Mouse (Mus musculus) intestine, embryonic 15.5 days (tissue): ENCODE results near the gene Tmem132d. TPM values are rescaled to one million over a fixed set of nuclear protein-coding genes. Genes with fewer than 3 reads are reported as not detected.

Experiments
- ATAC-seq: fragments of 200-750 bp; cut with Nextera tagmentation; 2 replicates; pipeline ENCODE4 v1.8.0; 2017; ENCODE audit warnings: moderate TSS enrichment, moderate library complexity
- H3K27ac ChIP-seq: fragments of 300-500 bp; sonication (generic); 2 replicates; pipeline ENCODE4 v1.5.1; 2015; ENCODE audit warnings: mild to moderate bottlenecking, inconsistent platforms
- H3K27me3 ChIP-seq: fragments of 300-500 bp; sonication (generic); replicated peaks from 2 replicates; pipeline ENCODE4 v1.6.1; 2015; ENCODE audit warnings: inconsistent platforms
- H3K36me3 ChIP-seq: fragments of 300-500 bp; sonication (generic); 2 replicates; pipeline ENCODE4 v1.6.1; 2015; ENCODE audit warnings: inconsistent platforms
- H3K4me1 ChIP-seq: fragments of 300-500 bp; sonication (generic); replicated peaks from 2 replicates; pipeline ENCODE4 v1.6.1; 2015; ENCODE audit warnings: inconsistent platforms
- H3K4me2 ChIP-seq: fragments of 300-500 bp; sonication (generic); replicated peaks from 2 replicates; pipeline ENCODE4 v1.6.1; 2015; ENCODE audit warnings: mild to moderate bottlenecking, inconsistent platforms
- H3K4me3 ChIP-seq: fragments of 300-500 bp; sonication (generic); replicated peaks from 2 replicates; pipeline ENCODE4 v1.5.1; 2015; ENCODE audit warnings: inconsistent platforms
- H3K9ac ChIP-seq: fragments of 300-500 bp; sonication (generic); 2 replicates; pipeline ENCODE4 v1.6.1; 2015; ENCODE audit warnings: inconsistent platforms
- H3K9me3 ChIP-seq: fragments of 300-500 bp; sonication (generic); 2 replicates; pipeline ENCODE4 v1.6.1; 2016; ENCODE audit warnings: inconsistent platforms
- WGBS: fragments of 180-500 bp; shearing (Covaris S2); methylation state at CpG from one replicate; pipeline ENCODE4 v1.1.7; 2015; 5-methylcytosine and 5-hydroxymethylcytosine counted together
- polyA plus RNA-seq: library from polyadenylated mRNA; unstranded; fragments of >200 nt; fragmentation: Nextera tagmentation; extraction: Ambion mirVana; gene quantifications from 2 replicates; pipeline ENCODE4 v1.2.1, GENCODE M21; 2015

The Tmem132d gene
- polyA plus RNA-seq, 1 experiment from 2014 or later, result 0.03 TPM

GRCm38 (mm10) chr5:128119171-128119570 lies 313.7 kb downstream of the Tmem132d start:
- no peak for ATAC-seq
- Histone ChIP-seq H3K9ac (no peak overlapping the region), H3K4me2 (no peak overlapping the region), H3K27me3 (no peaks in the 10 kb centered on the region), H3K9me3 (no peaks in the 10 kb centered on the region), H3K4me1 (no peaks in the 10 kb centered on the region), H3K36me3 (no peaks in the 10 kb centered on the region), H3K4me3 (no peak overlapping the region), H3K27ac (no peak overlapping the region)
- 54% methylated on average over 3 of the region's 3 CpGs for WGBS

DNA sequence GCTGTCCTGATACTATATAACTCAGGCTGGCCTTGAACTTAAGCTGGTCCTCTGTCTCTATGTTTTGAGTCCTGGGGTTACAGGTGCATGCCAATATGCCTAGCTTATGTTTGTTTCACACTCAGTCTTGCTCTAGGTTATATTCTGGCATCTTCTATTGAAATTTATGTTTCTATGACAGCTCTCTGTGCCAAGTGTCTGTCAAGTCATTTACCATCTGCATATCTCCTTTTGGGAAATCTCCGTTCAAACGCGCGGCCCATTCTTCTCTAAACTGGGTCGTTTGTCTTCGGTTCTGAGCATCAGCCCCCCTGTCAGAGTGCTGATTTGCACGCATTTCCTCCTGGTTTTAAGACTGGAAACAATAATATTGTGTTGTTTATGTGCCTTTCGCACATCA lies 319.8 kb downstream of the Tmem132d start:
- no peaks in the 10 kb centered on the region for H3K27me3 ChIP-seq
- H3K4me3 ChIP-seq, result no peak overlapping the region
- no peak overlapping the region for H3K9ac ChIP-seq
- ATAC-seq, result no peak
- H3K9me3 ChIP-seq, result no peaks in the 10 kb centered on the region
- H3K36me3 ChIP-seq, result no peaks in the 10 kb centered on the region
- 86% methylated on average over 8 of the region's 8 CpGs for WGBS
- no peak overlapping the region for H3K4me2 ChIP-seq
- no peaks in the 10 kb centered on the region for H3K4me1 ChIP-seq
- no peak overlapping the region for H3K27ac ChIP-seq

- no peak for ATAC-seq
- H3K4me2 ChIP-seq, result no peak overlapping the region
- H3K4me1 ChIP-seq, result no peaks in the 10 kb centered on the region
- H3K27me3 ChIP-seq, result no peaks in the 10 kb centered on the region
- no peak overlapping the region for H3K4me3 ChIP-seq
- H3K36me3 ChIP-seq, result no peaks in the 10 kb centered on the region
- H3K9ac ChIP-seq, result no peak overlapping the region
- no peak overlapping the region for H3K27ac ChIP-seq
- H3K9me3 ChIP-seq, result no peaks in the 10 kb centered on the region
- 93% methylated on average over 3 of the region's 3 CpGs for WGBS
These were observed 320.4 kb downstream of the Tmem132d start for GRCm38 (mm10) chr5:128112518-128112917.

GRCm38 (mm10) chr5:128111664-128112063 lies 321.2 kb downstream of the Tmem132d start:
- Histone ChIP-seq H3K27ac (no peak overlapping the region), H3K9ac (no peak overlapping the region), H3K4me1 (no peaks in the 10 kb centered on the region), H3K9me3 (no peaks in the 10 kb centered on the region), H3K27me3 (no peaks in the 10 kb centered on the region), H3K36me3 (no peaks in the 10 kb centered on the region), H3K4me3 (no peak overlapping the region), H3K4me2 (no peak overlapping the region)
- WGBS, result 75% methylated on average over 5 of the region's 5 CpGs
- no peak for ATAC-seq

- Histone ChIP-seq H3K27me3 (no peaks in the 10 kb centered on the region), H3K4me3 (no peak overlapping the region)
- WGBS, result 56% methylated on average over 8 of the region's 8 CpGs
These were observed 330.3 kb downstream of the Tmem132d start for GRCm38 (mm10) chr5:128102556-128102955.

DNA sequence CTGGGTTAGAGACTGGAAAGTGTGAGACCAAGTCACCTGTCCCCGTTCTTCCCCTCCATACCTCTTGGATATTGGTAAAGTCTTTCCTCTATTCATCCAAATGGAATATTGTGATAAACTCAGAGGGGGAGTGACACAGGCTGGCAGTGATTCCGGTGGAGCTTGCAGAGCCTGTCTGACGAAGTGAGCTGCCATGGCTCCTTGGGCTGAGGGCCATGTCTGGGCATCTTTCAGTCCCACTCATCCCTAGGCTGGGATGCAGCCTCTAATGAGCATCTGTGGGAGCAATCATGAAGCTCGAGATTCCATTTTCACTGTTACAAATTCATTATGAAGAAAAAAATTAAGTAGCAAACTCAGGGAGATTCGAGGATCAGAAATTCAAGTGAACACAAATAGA lies 332.5 kb downstream of the Tmem132d start:
- no peak for ATAC-seq
- WGBS, result 86% methylated on average over 5 of the region's 5 CpGs

More at GRCm38 (mm10) chr5:128102556-128102955, 330.3 kb downstream of the Tmem132d start:
- Histone ChIP-seq H3K27ac (no peak overlapping the region), H3K36me3 (no peaks in the 10 kb centered on the region), H3K4me2 (no peak overlapping the region), H3K9ac (no peak overlapping the region), H3K9me3 (no peaks in the 10 kb centered on the region), H3K4me1 (no peaks in the 10 kb centered on the region)
- ATAC-seq, result no peak

DNA sequence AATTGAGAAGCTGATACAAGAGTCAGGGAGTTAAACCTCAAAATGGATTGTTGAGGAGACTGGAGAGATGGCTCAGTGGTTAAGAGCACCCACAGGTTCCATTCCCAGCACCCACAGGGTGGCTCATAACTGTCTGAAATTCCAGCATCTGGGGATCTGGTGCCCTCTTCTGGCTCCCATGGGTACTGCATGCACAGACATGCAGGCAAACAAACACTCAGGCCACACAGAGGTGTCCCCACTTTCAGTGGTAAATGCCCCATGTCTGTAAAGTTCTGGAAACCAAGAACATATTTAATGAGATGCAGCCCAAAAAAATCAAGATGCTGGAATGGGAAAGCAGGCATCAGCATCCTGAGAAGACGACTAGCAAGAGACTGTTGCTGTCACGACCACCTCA lies 333.4 kb downstream of the Tmem132d start:
- ATAC-seq, result no peak
- H3K27me3 ChIP-seq, result no peaks in the 10 kb centered on the region
- H3K4me2 ChIP-seq, result no peak overlapping the region
- no peaks in the 10 kb centered on the region for H3K36me3 ChIP-seq
- no peak overlapping the region for H3K4me3 ChIP-seq
- H3K4me1 ChIP-seq, result no peaks in the 10 kb centered on the region
- no peaks in the 10 kb centered on the region for H3K9me3 ChIP-seq
- H3K9ac ChIP-seq, result no peak overlapping the region
- 86% methylated on average over 2 of the region's 2 CpGs for whole genome bisulfite sequencing
- no peak overlapping the region for H3K27ac ChIP-seq

More for the DNA sequence above, 332.5 kb downstream of the Tmem132d start:
- Histone ChIP-seq H3K9ac (no peak overlapping the region), H3K27me3 (no peaks in the 10 kb centered on the region), H3K9me3 (no peaks in the 10 kb centered on the region), H3K4me3 (no peak overlapping the region), H3K4me1 (no peaks in the 10 kb centered on the region), H3K36me3 (no peaks in the 10 kb centered on the region), H3K4me2 (no peak overlapping the region), H3K27ac (no peak overlapping the region)

DNA sequence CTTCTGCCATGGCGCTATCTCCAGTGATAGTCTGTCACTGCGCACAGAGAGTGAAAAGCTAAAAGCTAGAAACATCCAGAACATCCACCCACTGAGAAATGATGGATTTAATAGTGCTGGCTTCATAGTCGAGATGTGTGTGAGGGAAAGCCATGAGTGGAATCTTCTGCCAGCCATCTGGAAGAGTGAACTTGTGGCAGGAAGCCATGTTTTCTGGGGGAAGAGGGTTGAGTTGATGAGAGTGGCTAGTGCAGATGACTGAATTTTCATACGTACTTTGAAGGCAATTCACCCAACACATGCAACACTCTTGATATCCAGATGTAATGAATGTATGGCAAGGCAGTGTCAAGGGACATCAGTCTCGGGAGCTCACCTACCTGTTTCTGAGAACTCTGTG lies 342.3 kb downstream of the Tmem132d start:
- Histone ChIP-seq H3K4me3 (no peak overlapping the region), H3K4me2 (no peak overlapping the region)
- ATAC-seq, result no peak

DNA sequence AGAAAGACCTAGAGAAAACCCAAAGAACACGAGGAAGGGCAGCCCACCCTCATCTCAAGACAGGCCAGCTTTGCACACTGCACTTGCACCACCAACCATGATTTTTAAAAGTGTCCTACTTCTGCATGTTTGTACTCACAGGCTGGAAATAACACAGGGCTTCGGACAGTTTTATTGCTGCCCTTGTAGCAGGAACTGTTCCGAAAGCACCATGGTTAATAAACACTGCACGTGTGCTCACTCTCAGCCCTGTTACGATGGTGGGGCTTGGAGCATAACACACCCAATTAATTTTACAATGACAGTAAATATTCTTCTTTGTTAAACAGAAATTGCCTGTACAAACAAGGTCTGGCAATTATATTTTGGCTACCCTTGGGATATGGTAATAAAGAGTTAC lies 357.4 kb downstream of the Tmem132d start:
- Histone ChIP-seq H3K4me3 (no peak overlapping the region), H3K9ac (no peak overlapping the region), H3K4me1 (no peaks in the 10 kb centered on the region), H3K36me3 (no peaks in the 10 kb centered on the region), H3K27ac (no peak overlapping the region), H3K27me3 (no peaks in the 10 kb centered on the region), H3K4me2 (no peak overlapping the region), H3K9me3 (no peaks in the 10 kb centered on the region)
- no peak for ATAC-seq
- WGBS, result 21% methylated on average over 5 of the region's 5 CpGs

More for the DNA sequence above, 342.3 kb downstream of the Tmem132d start:
- Histone ChIP-seq H3K36me3 (no peaks in the 10 kb centered on the region), H3K9me3 (no peaks in the 10 kb centered on the region), H3K4me1 (no peaks in the 10 kb centered on the region), H3K27me3 (no peaks in the 10 kb centered on the region), H3K9ac (no peak overlapping the region), H3K27ac (no peak overlapping the region)
- WGBS, result 83% methylated on average over 5 of the region's 5 CpGs

DNA sequence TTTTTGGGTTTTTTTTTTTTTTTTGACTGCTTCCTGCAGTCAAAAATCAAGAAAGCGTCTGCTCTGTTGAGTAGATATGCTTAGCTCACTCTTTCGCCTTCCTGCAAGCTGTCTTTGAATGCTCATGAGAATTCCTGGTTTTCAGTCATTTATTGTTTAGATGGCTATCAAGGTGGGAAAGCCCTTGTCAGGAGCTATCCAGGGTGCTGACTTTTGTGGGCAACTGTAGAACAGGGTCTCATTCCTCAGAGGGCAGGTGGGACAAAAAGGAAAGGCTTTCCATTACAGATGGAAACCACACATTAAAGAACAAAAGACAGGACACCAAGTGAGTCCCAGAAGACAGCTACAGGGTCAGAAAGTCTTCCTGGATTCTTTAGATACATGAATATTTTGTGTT lies 360.3 kb downstream of the Tmem132d start:
- Histone ChIP-seq H3K36me3 (no peaks in the 10 kb centered on the region), H3K27ac (no peak overlapping the region), H3K9ac (no peak overlapping the region), H3K4me3 (no peak overlapping the region), H3K4me2 (no peak overlapping the region), H3K4me1 (no peaks in the 10 kb centered on the region), H3K27me3 (no peaks in the 10 kb centered on the region), H3K9me3 (no peaks in the 10 kb centered on the region)
- WGBS, result 70% methylated on average over 2 of the region's 2 CpGs
- ATAC-seq, result no peak

DNA sequence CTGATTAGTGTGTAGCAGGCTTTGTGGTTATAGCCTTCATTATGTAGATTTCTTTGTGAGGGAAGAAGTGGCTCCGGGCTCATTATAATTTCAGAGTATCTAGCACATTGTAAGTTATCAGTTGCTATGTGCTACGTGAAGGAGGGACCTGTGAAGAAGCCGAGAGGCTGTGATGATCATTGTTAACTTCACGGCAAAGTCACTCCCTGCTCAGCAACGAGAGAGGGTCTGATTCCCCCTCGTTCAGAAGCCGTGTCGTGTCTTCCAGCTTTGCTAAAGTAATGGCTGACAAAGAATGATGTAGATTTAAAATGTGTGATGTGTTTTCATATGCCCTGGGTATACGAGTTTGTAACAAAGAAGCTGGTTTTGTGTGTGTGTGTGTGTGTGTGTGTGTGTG lies 391.1 kb downstream of the Tmem132d start:
- WGBS, result 78% methylated on average over 9 of the region's 9 CpGs
- no peaks in the 10 kb centered on the region for H3K9me3 ChIP-seq
- H3K27me3 ChIP-seq, result no peaks in the 10 kb centered on the region
- H3K36me3 ChIP-seq, result no peaks in the 10 kb centered on the region
- H3K27ac ChIP-seq, result no peak overlapping the region
- no peaks in the 10 kb centered on the region for H3K4me1 ChIP-seq
- no peak overlapping the region for H3K4me2 ChIP-seq
- H3K4me3 ChIP-seq, result no peak overlapping the region
- H3K9ac ChIP-seq, result no peak overlapping the region
- no peak for ATAC-seq

DNA sequence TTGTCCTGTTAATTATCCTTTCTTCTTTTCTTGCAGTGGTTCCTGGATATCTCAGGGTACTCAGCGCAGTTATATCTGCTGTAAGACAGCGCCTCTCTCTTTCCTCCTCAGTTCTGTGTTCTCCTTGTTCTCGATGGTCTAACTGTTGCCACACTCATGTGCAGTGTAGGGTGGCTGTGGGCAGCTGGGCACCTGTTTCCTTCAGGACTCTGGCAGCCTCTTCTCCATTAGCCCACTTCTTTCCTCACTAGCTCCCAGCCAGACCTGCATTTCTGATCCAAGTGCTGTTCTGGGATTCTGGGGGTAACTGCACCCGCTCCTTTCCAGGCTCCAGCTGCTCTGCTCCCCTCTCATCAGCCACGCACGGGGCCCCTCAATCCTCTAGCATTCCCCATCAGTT lies 392.8 kb downstream of the Tmem132d start:
- Histone ChIP-seq H3K27me3 (no peaks in the 10 kb centered on the region), H3K4me2 (no peak overlapping the region), H3K27ac (no peak overlapping the region), H3K9ac (no peak overlapping the region), H3K4me3 (no peak overlapping the region), H3K36me3 (no peaks in the 10 kb centered on the region), H3K4me1 (no peaks in the 10 kb centered on the region), H3K9me3 (no peaks in the 10 kb centered on the region)
- ATAC-seq, result no peak
- WGBS, result 83% methylated on average over 6 of the region's 6 CpGs

GRCm38 (mm10) chr5:128027076-128027475 lies 405.8 kb downstream of the Tmem132d start:
- no peaks in the 10 kb centered on the region for H3K36me3 ChIP-seq
- no peak overlapping the region for H3K9ac ChIP-seq
- 67% methylated on average over 2 of the region's 2 CpGs for WGBS
- no peaks in the 10 kb centered on the region for H3K27me3 ChIP-seq
- H3K4me1 ChIP-seq, result no peaks in the 10 kb centered on the region
- no peak overlapping the region for H3K4me2 ChIP-seq
- no peaks in the 10 kb centered on the region for H3K9me3 ChIP-seq
- ATAC-seq, result no peak
- no peak overlapping the region for H3K27ac ChIP-seq
- H3K4me3 ChIP-seq, result no peak overlapping the region
